8 mouse cellular contexts compared by ENCODE assay signal in the genomic region with DNA sequence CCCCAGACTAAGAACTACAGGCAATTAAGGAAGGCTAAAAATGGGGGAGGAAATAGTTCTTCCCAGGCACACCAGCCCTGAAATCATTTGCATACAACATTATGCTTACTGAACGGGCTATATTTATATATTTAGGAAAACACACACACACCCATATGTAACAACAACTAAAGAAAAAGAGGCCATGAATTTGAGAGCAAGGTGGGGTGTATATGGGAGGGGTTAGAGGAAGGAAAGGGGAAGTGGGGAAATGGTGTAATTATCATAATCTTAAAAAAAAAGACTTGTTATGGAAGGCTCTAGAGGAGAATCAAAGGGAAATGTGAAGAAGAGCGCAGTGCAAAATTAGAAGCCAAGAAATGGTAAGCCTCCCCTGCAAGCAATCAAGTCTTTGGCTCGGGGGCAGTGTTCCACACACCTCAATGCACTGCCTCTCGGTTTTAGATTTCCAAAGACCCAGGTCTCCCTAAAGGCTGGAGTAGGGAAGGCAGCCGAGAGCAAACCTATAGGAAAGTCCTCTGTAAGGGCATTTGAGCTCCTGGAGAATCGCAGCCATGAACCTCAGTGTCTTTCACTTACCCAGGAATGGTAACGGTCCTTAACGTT. TPM values are rescaled to one million over a fixed set of nuclear protein-coding genes. Genes with fewer than 3 reads are reported as not detected.
DNase-seq lines count a peak whose midpoint lies in the region; ATAC-seq and TF ChIP-seq lines count a peak whose summit lies in the region.

No protein-coding gene starts in this region.

- intact Hi-C loops in left cerebral cortex, postnatal 10 days (cut with DNase I), result no loop called here

- no peaks in the 10 kb centered on the region for H3K9me3 ChIP-seq in heart, postnatal 0 days (replicated peaks; ENCODE audit: control insufficient read depth, low read length)
- no peaks in the 10 kb centered on the region for H3K9me3 ChIP-seq in hindbrain, embryonic 14.5 days (ENCODE audit: control insufficient read depth, low read length)
- H3K9me3 ChIP-seq in midbrain, embryonic 15.5 days, result no peaks in the 10 kb centered on the region

- no peak; the same call in 1 of the 2 replicates for ATAC-seq in heart, postnatal 0 days (ENCODE audit: insufficient read depth, low read depth)
- peak; percentile 22 for ATAC-seq in Patski
- ATAC-seq in hindbrain, embryonic 14.5 days (ENCODE audit: low FRiP score), result peak; percentile 10; the same call in 1 of the 2 replicates
- ATAC-seq in midbrain, embryonic 15.5 days (replicated peaks), result peak; percentile 38

- in situ Hi-C loops in Patski (cut with MboI; ENCODE audit: low pct_unique_long_range_greater_than_20kb), result no loop called here

- peak overlapping the region; percentile 88 for H3K4me2 ChIP-seq in heart, postnatal 0 days (ENCODE audit: low read depth, low read length)
- peak overlapping the region; percentile 57 for H3K4me2 ChIP-seq in hindbrain, embryonic 14.5 days (replicated peaks)
- H3K4me2 ChIP-seq in midbrain, embryonic 15.5 days, result peak overlapping the region; percentile 81

- TF ChIP-seq CTCF in heart, postnatal 0 days (IDR thresholded peaks at IDR 0.05; ENCODE audit: low read depth), result no peak
- no peak for TF ChIP-seq CTCF in Patski (IDR thresholded peaks at IDR 0.05)

- peak overlapping the region; percentile 88 for H3K4me3 ChIP-seq in heart, postnatal 0 days (ENCODE audit: low read depth, low read length)
- peak overlapping the region; percentile 50 for H3K4me3 ChIP-seq in hindbrain, embryonic 14.5 days (replicated peaks; ENCODE audit: low read length)
- peak overlapping the region; percentile 69 for H3K4me3 ChIP-seq in midbrain, embryonic 15.5 days

- no peak for DNase-seq in heart, postnatal 0 days (ENCODE audit: low spot score)
- DNase-seq in heart, postnatal 4 days, result no peak
- no peak for DNase-seq in Patski (ENCODE audit: low read depth, low spot score)
- no peak for DNase-seq in hindbrain, embryonic 14.5 days (ENCODE audit: low spot score)
- DNase-seq in left cerebral cortex, postnatal 10 days (ENCODE audit: extremely low spot score in 1 of 2, low spot score in 2 of 2), result no peak
- DNase-seq in thymus, postnatal 4 days, result no peak
- DNase-seq in testis, postnatal 10 days (ENCODE audit: low spot score), result no peak

- peak overlapping the region; percentile 89 for H3K27ac ChIP-seq in heart, postnatal 0 days (ENCODE audit: low read depth)
- H3K27ac ChIP-seq in hindbrain, embryonic 14.5 days, result no peak overlapping the region
- peak overlapping the region; percentile 74 for H3K27ac ChIP-seq in midbrain, embryonic 15.5 days

- POLR2A ChIA-PET in Patski (lab: Charles Lee), result interaction anchor here (1.2 to 2.1 kb wide), 2 partner anchors 10 to 23 kb away, joined by 3 to 10 read pairs; no protein-coding TSS in a partner anchor

- peaks cover 20% of the 10 kb centered on the region for H3K4me1 ChIP-seq in heart, postnatal 0 days (ENCODE audit: control insufficient read depth, insufficient read depth)
- H3K4me1 ChIP-seq in hindbrain, embryonic 14.5 days (replicated peaks; ENCODE audit: control insufficient read depth, insufficient read depth, low read length), result peaks cover 16% of the 10 kb centered on the region
- peaks cover 30% of the 10 kb centered on the region for H3K4me1 ChIP-seq in midbrain, embryonic 15.5 days

- no peak for TF ChIP-seq EP300 in heart, postnatal 0 days (IDR thresholded peaks at IDR 0.05; ENCODE audit: low read depth)

- no peaks in the 10 kb centered on the region for H3K27me3 ChIP-seq in heart, postnatal 0 days (ENCODE audit: control insufficient read depth, insufficient read depth, low read length)
- H3K27me3 ChIP-seq in Patski, result no peaks in the 10 kb centered on the region
- no peaks in the 10 kb centered on the region for H3K27me3 ChIP-seq in hindbrain, embryonic 14.5 days (ENCODE audit: control insufficient read depth, insufficient read depth, low read length)
- no peaks in the 10 kb centered on the region for H3K27me3 ChIP-seq in midbrain, embryonic 15.5 days (replicated peaks)

- peaks cover 12% of the 10 kb centered on the region for H3K36me3 ChIP-seq in heart, postnatal 0 days (replicated peaks; ENCODE audit: control insufficient read depth, insufficient read depth, low read length)
- peaks cover 10% of the 10 kb centered on the region for H3K36me3 ChIP-seq in hindbrain, embryonic 14.5 days (replicated peaks; ENCODE audit: control insufficient read depth, insufficient read depth)
- H3K36me3 ChIP-seq in midbrain, embryonic 15.5 days (replicated peaks), result no peaks in the 10 kb centered on the region

- CTCF ChIA-PET in Patski (lab: Charles Lee), result interaction anchor here (1.2 kb wide), 1 partner anchor 9 kb away, joined by 3 read pairs; no protein-coding TSS in a partner anchor

- 13% methylated on average over 8 of the region's 8 CpGs for WGBS in heart, postnatal 0 days
- WGBS in hindbrain, embryonic 14.5 days, result 18% methylated on average over 8 of the region's 8 CpGs
- WGBS in midbrain, embryonic 15.5 days, result 20% methylated on average over 8 of the region's 8 CpGs

- H3K9ac ChIP-seq in heart, postnatal 0 days (replicated peaks; ENCODE audit: low read depth, low read length), result peak overlapping the region; percentile 78
- H3K9ac ChIP-seq in hindbrain, embryonic 14.5 days, result peak overlapping the region; percentile 57
- peak overlapping the region; percentile 67 for H3K9ac ChIP-seq in midbrain, embryonic 15.5 days

RNA-seq across cellular contexts. Expression of gene Nmt1, which starts 0.3 kb away (rescaled TPM):
- total RNA-seq in heart, postnatal 0 days (2014; rRNA removed; ENCODE audit: low replicate concordance), result 47.6 and 63.6 TPM in 2 replicates
- 46.6 and 50.0 TPM in 2 replicates for polyA plus RNA-seq in heart, postnatal 0 days (2015; fragmentation: Nextera tagmentation; extraction: Ambion mirVana)
- total RNA-seq in heart, postnatal 4 days (2021), result 10 to 100 TPM; 57.6 to 62.7 TPM
- 87.5 TPM for polyA plus RNA-seq in Patski (2021)
- polyA plus RNA-seq in hindbrain, embryonic 14.5 days (2014; fragmentation: Nextera tagmentation; extraction: Ambion mirVana), result 31.8 and 34.3 TPM in 2 replicates
- polyA plus RNA-seq in midbrain, embryonic 15.5 days (2015; fragmentation: Nextera tagmentation; extraction: Ambion mirVana), result 26.8 and 35.5 TPM in 2 replicates
- total RNA-seq in left cerebral cortex, postnatal 10 days (2021), result 10 to 100 TPM; 82.8 to 83.1 TPM

RNA-seq across cellular contexts. Expression of gene Dcakd, which starts 0.5 kb away (rescaled TPM):
- 53.5 and 64.0 TPM in 2 replicates for total RNA-seq in heart, postnatal 0 days (2014; rRNA removed; ENCODE audit: low replicate concordance)
- polyA plus RNA-seq in heart, postnatal 0 days (2015; fragmentation: Nextera tagmentation; extraction: Ambion mirVana), result 45.2 and 50.4 TPM in 2 replicates
- 10 to 100 TPM; 76.4 to 77.9 TPM for total RNA-seq in heart, postnatal 4 days (2021)
- 60.6 TPM for polyA plus RNA-seq in Patski (2021)
- 161 and 166 TPM in 2 replicates for polyA plus RNA-seq in hindbrain, embryonic 14.5 days (2014; fragmentation: Nextera tagmentation; extraction: Ambion mirVana)
- polyA plus RNA-seq in midbrain, embryonic 15.5 days (2015; fragmentation: Nextera tagmentation; extraction: Ambion mirVana), result 182 and 184 TPM in 2 replicates
- total RNA-seq in left cerebral cortex, postnatal 10 days (2021), result 10 to 100 TPM; 97.2 to 97.4 TPM
